Mouse (Mus musculus) lung, postnatal 0 days (tissue): ENCODE measurements at regions not wholly inside any gene's neighbourhood (a gene's known extent, or its start where the extent isn't known, plus 50 kb on each side); places are given as distances from the start of the nearest gene placed in this dataset.

Source experiments
- ATAC-seq: fragments of 200-750 bp; cut with Nextera tagmentation; 2 replicates; pipeline ENCODE4 v1.8.0; 2017; ENCODE audit warnings: moderate library complexity
- DNase-seq: peaks from one replicate; pipeline ENCODE4 v3.0.0-alpha.2; 2016; ENCODE audit warnings: low spot score
- H3K27ac ChIP-seq: fragments of 300-500 bp; sonication (generic); 2 replicates; pipeline ENCODE4 v1.5.1; 2014; ENCODE audit warnings: antibody characterized with exemption, mild to moderate bottlenecking, low read length, mixed read lengths
- H3K27me3 ChIP-seq: fragments of 300-500 bp; sonication (generic); replicated peaks from 2 replicates; pipeline ENCODE4 v1.6.1; 2014; ENCODE audit warnings: low read length, mixed read lengths; ENCODE audit not compliant: insufficient read depth
- H3K36me3 ChIP-seq: fragments of 300-500 bp; sonication (generic); 2 replicates; pipeline ENCODE4 v1.6.1; 2014; ENCODE audit warnings: low read length, mixed read lengths; ENCODE audit not compliant: insufficient read depth
- H3K4me1 ChIP-seq: fragments of 300-500 bp; sonication (generic); 2 replicates; pipeline ENCODE4 v1.6.1; 2014; ENCODE audit warnings: antibody characterized with exemption, low read depth, low read length, mixed read lengths; ENCODE audit not compliant: insufficient read depth
- H3K4me2 ChIP-seq: fragments of 300-500 bp; sonication (generic); replicated peaks from 2 replicates; pipeline ENCODE4 v1.6.1; 2014; ENCODE audit warnings: low read depth, mild to moderate bottlenecking, low read length, moderate library complexity, mixed read lengths
- H3K4me3 ChIP-seq: fragments of 300-500 bp; sonication (generic); 2 replicates; pipeline ENCODE4 v1.5.1; 2014; ENCODE audit warnings: low read depth, low read length
- H3K9ac ChIP-seq: fragments of 300-500 bp; sonication (generic); replicated peaks from 2 replicates; pipeline ENCODE4 v1.6.1; 2014; ENCODE audit warnings: low read depth, mild to moderate bottlenecking
- H3K9me3 ChIP-seq: fragments of 300-500 bp; sonication (generic); 2 replicates; pipeline ENCODE4 v1.6.1; 2016; ENCODE audit warnings: low read length, mixed read lengths
- CTCF ChIP-seq: IDR thresholded peaks from 2 replicates; pipeline ENCODE4 v1.5.1; 2016; ENCODE audit warnings: antibody characterized with exemption, mild to moderate bottlenecking
- EP300 ChIP-seq: IDR thresholded peaks from 2 replicates; pipeline ENCODE4 v1.6.1; 2016; ENCODE audit warnings: antibody characterized with exemption, mild to moderate bottlenecking, control low read depth
- WGBS: fragments of 180-500 bp; shearing (Covaris S2); extraction: QIAGEN DNeasy Blood & Tissue Kit; methylation state at CpG from one replicate; pipeline ENCODE4 v1.1.7; 2014; 5-methylcytosine and 5-hydroxymethylcytosine counted together

- H3K27me3 ChIP-seq = no peaks in the 10 kb centered on the region
- H3K4me3 ChIP-seq = no peak overlapping the region
- 58% methylated on average over 2 of the region's 2 CpGs for WGBS
- no peaks in the 10 kb centered on the region for H3K4me1 ChIP-seq
- H3K4me2 ChIP-seq = no peak overlapping the region
- H3K9ac ChIP-seq = no peak overlapping the region
- no peaks in the 10 kb centered on the region for H3K9me3 ChIP-seq
- H3K36me3 ChIP-seq = no peaks in the 10 kb centered on the region
- no peak overlapping the region for H3K27ac ChIP-seq
- DNase-seq (no peak), ATAC-seq (no peak)
- no peak for TF ChIP-seq CTCF
- TF ChIP-seq EP300 = no peak
Observed at GRCm38 (mm10) chr1:189156906-189157305, 149.3 kb upstream of the Kctd3 start.

GRCm38 (mm10) chr1:189154376-189154775, 146.7 kb upstream of the Kctd3 start:
- Histone ChIP-seq H3K4me2 (no peak overlapping the region), H3K4me1 (no peaks in the 10 kb centered on the region), H3K4me3 (no peak overlapping the region), H3K9ac (no peak overlapping the region), H3K27me3 (no peaks in the 10 kb centered on the region), H3K9me3 (no peaks in the 10 kb centered on the region), H3K36me3 (no peaks in the 10 kb centered on the region), H3K27ac (no peak overlapping the region)
- no peak for ATAC-seq
- TF ChIP-seq CTCF (no peak), EP300 (no peak)
- WGBS = 82% methylated on average over 2 of the region's 2 CpGs
- no peak for DNase-seq

- no peak for ATAC-seq
- 68% methylated on average over 10 of the region's 10 CpGs for WGBS
- Histone ChIP-seq H3K4me3 (no peak overlapping the region), H3K9ac (no peak overlapping the region), H3K9me3 (no peaks in the 10 kb centered on the region), H3K36me3 (no peaks in the 10 kb centered on the region), H3K27ac (no peak overlapping the region), H3K4me2 (no peak overlapping the region), H3K27me3 (no peaks in the 10 kb centered on the region), H3K4me1 (no peaks in the 10 kb centered on the region)
- no peak for TF ChIP-seq CTCF
- TF ChIP-seq EP300 = no peak
- no peak for DNase-seq
Observed at GRCm38 (mm10) chr1:189153150-189153549, 145.5 kb upstream of the Kctd3 start.

GRCm38 (mm10) chr1:189142982-189143451, 135.4 kb upstream of the Kctd3 start:
- Histone ChIP-seq H3K9me3 (no peaks in the 10 kb centered on the region), H3K4me3 (no peak overlapping the region), H3K9ac (no peak overlapping the region), H3K4me1 (no peaks in the 10 kb centered on the region), H3K4me2 (no peak overlapping the region), H3K36me3 (no peaks in the 10 kb centered on the region), H3K27ac (no peak overlapping the region), H3K27me3 (no peaks in the 10 kb centered on the region)
- WGBS = 74% methylated on average over 9 of the region's 9 CpGs
- DNase-seq (no peak), ATAC-seq (no peak)
- TF ChIP-seq CTCF = no peak
- TF ChIP-seq EP300 = no peak

- Histone ChIP-seq H3K9me3 (no peaks in the 10 kb centered on the region), H3K27ac (no peak overlapping the region), H3K4me3 (no peak overlapping the region), H3K9ac (no peak overlapping the region), H3K36me3 (no peaks in the 10 kb centered on the region), H3K4me2 (no peak overlapping the region), H3K27me3 (no peaks in the 10 kb centered on the region), H3K4me1 (no peaks in the 10 kb centered on the region)
- WGBS = 68% methylated on average over 7 of the region's 7 CpGs
- ATAC-seq = no peak
- TF ChIP-seq CTCF = no peak
- no peak for DNase-seq
Observed at GRCm38 (mm10) chr1:189142551-189142950, 134.9 kb upstream of the Kctd3 start.

GRCm38 (mm10) chr1:189141694-189142093, 134.1 kb upstream of the Kctd3 start:
- Histone ChIP-seq H3K9ac (no peak overlapping the region), H3K36me3 (no peaks in the 10 kb centered on the region), H3K4me2 (no peak overlapping the region), H3K9me3 (no peaks in the 10 kb centered on the region), H3K4me3 (no peak overlapping the region), H3K4me1 (no peaks in the 10 kb centered on the region; the same call in 1 of the 2 replicates), H3K27me3 (no peaks in the 10 kb centered on the region), H3K27ac (no peak overlapping the region)
- no peak for DNase-seq
- TF ChIP-seq EP300 (no peak), CTCF (no peak)
- WGBS = 85% methylated on average over 9 of the region's 9 CpGs
- no peak for ATAC-seq
